Mouse (Mus musculus) bone marrow macrophage, adult 2 months (primary cell): ENCODE data around the gene Adgre5. TPM values are rescaled to one million over a fixed set of nuclear protein-coding genes. Genes with fewer than 3 reads are reported as not detected.

Experiments
- H3K27ac ChIP-seq: 2 replicates; pipeline ENCODE4 v1.5.1; 2012; ENCODE audit warnings: low read depth, low read length; ENCODE audit not compliant: insufficient read depth
- H3K4me1 ChIP-seq: 2 replicates; pipeline ENCODE4 v1.6.1; 2012; ENCODE audit warnings: low read length; ENCODE audit not compliant: control insufficient read depth, insufficient read depth
- H3K4me3 ChIP-seq: 2 replicates; pipeline ENCODE4 v1.5.1; 2012; ENCODE audit warnings: mild to moderate bottlenecking, low read length, moderate library complexity; ENCODE audit not compliant: insufficient read depth
- CTCF ChIP-seq: IDR thresholded peaks from 2 replicates; pipeline ENCODE4 v1.5.1; 2012; ENCODE audit warnings: low read depth, mild to moderate bottlenecking, low read length, moderate library complexity
- POLR2A ChIP-seq: IDR thresholded peaks from 2 replicates; pipeline ENCODE4 v1.6.1; 2012; ENCODE audit warnings: mild to moderate bottlenecking, low read depth, low read length, borderline replicate concordance
- polyA plus RNA-seq: library from polyadenylated mRNA; stranded (reverse); fragments of >200 nt; gene quantifications from 2 replicates; pipeline ENCODE4 v1.2.4, GENCODE M21; 2012; ENCODE audit not compliant: missing spikeins, insufficient read depth, insufficient read length

The Adgre5 gene
- polyA plus RNA-seq, 1 experiment: 62.9 TPM

DNA sequence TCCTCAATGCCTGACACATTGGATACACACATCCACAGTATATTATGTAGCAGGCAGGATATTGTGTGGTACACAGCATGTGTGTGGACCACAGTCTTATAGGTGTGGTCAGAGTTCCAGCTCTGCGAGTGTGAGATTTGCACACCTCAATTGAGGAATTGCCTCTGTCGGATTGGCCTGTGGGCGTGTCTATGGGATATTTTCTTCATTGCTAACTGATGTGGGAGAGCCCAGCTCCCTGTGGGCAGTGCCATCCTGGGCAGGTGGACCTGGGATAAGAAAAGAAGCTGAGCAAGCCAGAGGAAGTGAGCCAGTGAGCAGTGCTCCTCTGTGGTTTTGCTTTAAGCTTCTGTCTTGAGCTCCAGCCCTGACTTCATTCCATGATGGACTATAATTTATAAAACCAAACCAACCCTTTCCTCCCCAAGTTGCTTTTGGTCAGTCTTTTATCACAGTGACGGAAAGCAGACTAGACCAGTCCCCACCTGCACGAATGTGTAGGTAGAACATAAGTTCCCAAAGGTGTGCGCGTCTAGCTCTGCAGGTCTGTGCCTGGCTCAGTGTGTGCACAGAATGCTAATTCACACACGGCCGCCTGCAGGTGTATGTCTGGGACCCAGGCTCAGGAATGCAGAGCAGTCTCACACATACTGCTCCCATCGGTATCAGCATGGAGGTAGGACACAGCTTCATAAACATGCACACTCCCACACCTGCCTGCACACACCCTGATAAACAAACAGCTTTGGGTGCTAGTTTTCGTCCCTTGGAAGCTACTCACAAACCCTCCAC lies 46.6 kb downstream of the Adgre5 start:
- peaks cover 35% of the 10 kb centered on the region for H3K4me1 ChIP-seq
- no peak for TF ChIP-seq CTCF
- TF ChIP-seq POLR2A: no peak

DNA sequence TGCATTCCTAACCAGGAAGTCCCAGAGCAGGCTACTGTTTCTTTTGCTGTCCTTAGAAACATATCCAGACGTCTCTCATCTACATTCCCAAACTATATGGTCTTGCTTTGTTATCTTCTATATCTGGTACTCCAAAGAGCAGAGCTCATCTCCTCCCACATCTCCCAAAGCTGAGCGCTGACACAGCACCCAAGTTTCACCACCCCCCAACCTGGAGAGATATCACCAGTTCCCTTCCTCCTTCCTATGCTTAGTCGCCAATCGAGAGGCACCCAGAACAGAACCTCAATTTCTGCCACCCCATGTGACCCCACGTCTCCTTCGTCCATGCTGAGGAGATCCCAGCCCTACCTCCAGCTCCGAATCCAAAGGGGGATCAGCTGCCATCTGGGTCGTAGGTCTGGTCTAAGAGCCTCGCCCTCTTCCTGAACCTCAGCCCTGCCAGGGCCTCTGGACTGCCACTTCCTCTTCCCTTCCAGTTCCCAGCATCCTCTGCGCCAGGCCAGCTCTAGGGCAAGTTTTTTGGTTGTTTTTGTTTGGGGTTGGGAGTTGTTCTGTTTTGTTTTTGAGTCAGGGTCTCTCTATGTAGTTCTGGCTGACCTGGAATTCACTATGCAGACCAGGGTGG lies 47.4 kb downstream of the Adgre5 start:
- peak overlapping the region; percentile 68 for H3K4me3 ChIP-seq
- H3K4me1 ChIP-seq: peaks cover 32% of the 10 kb centered on the region
- 0 out of 2 replicates have a peak, but pooled peaks have one; percentile 24 for TF ChIP-seq POLR2A
- no peak; the same call in 1 of the 2 replicates for TF ChIP-seq CTCF
- H3K27ac ChIP-seq: peak overlapping the region; percentile 98

More for the DNA sequence above, 46.6 kb downstream of the Adgre5 start:
- Histone ChIP-seq H3K4me3 (peak overlapping the region; percentile 21), H3K27ac (peak overlapping the region; percentile 98)

DNA sequence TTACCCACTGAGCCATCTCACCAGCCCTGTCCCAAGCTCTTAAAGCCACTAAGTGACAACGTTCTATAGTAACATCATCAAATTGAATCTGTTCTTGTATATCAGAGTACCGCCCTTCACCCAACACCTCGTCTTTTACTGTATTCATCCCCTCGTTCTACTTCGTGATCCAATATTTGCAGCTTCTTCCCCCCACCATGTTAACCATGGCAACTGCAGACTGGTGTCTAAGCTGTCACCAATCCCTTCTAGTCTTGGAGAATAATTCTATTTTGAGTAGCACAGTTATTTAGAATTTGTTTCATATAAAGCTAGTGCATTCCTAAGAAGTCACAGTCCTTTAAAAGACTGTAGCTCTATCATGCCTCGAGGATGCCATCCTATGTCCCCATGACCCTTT lies 51.9 kb downstream of the Adgre5 start:
- H3K4me3 ChIP-seq: no peak overlapping the region
- H3K27ac ChIP-seq: no peak overlapping the region
- peaks cover 12% of the 10 kb centered on the region for H3K4me1 ChIP-seq
- TF ChIP-seq POLR2A (no peak), CTCF (no peak)

DNA sequence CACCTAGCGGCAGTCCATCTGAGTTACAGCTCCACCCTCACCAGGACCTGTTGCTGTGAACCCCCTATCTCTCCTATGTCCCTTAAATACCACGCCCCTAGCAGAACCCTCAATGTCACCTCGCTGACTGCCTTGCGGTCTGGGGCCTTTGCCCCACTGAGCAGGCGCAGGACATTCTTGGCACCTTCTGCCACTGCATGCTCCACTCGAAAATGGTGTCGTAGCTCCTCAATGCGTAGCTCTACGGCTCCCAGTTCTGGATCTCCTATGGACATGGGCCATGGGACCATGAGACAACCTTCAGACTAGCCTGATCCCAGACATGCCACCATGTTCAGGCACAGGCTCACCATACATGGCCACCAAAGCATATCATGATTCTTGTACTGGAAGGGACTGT lies 56.6 kb downstream of the Adgre5 start:
- no peak overlapping the region for H3K4me3 ChIP-seq
- no peaks in the 10 kb centered on the region; the same call in 1 of the 2 replicates for H3K4me1 ChIP-seq
- no peak overlapping the region for H3K27ac ChIP-seq
- TF ChIP-seq POLR2A: no peak
- TF ChIP-seq CTCF: no peak

DNA sequence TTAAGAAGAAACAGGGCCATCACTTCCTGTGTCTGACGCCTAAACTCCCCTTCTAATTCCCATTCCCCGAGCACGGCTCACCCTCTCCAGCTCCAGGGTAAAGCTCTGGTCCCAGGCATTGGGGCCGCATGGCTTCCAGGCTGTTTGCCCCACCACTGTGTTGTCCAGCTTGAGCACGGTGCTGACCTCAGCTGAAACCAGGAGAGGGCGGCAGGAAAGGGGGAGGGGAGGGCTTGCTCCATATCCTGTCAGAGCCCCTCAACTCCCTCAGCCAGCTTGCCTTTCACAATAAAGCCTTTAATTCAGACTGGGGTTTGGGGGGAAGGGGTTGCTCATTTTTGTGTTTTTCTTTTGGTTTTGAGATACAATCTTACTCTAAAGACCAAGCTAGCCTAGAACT lies 60.0 kb downstream of the Adgre5 start:
- TF ChIP-seq CTCF (no peak), POLR2A (no peak)
- H3K4me3 ChIP-seq: no peak overlapping the region
- H3K4me1 ChIP-seq: no peaks in the 10 kb centered on the region
- H3K27ac ChIP-seq: no peak overlapping the region

DNA sequence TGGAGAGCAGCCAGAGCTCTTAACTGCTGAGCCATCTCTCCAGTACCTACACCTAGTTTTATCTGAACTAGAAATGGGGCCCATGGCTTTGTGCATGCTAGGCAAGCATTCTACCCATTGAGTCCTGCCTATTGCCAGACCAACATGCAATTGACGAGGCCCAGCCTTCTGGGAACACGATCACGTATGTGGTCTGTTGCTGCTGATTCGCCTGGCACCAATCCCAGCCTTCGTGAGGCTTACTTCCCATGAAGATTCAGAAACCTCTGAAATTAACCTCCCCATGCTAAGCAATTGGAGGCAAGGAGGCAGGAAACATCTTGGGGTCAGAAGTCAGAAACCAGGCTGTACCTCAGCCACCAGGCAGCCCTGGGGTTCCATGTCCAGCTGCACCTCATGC lies 60.5 kb downstream of the Adgre5 start:
- TF ChIP-seq POLR2A (no peak), CTCF (no peak)
- no peak overlapping the region for H3K4me3 ChIP-seq
- H3K4me1 ChIP-seq: no peaks in the 10 kb centered on the region
- no peak overlapping the region for H3K27ac ChIP-seq

DNA sequence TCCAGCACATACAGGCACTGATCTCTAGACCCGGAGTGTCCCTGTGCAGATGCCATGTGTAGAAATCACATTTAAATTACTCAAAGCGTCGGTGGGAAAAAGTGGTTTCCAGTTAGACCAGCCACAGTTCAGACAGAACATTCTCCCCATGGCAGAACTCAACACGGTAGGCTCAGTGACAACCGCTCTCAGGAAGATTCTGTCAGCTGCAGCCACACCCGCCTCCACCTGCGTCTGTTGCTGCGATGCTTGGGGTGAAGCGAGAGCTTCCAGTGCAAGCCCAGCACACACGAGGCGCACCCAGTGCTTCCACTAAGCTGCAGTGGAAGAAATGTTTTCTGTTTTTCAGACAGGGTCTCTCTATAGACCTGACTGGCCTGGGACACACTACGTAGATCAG lies 61.3 kb downstream of the Adgre5 start:
- H3K4me3 ChIP-seq: no peak overlapping the region
- no peaks in the 10 kb centered on the region for H3K4me1 ChIP-seq
- no peak overlapping the region for H3K27ac ChIP-seq
- TF ChIP-seq POLR2A: no peak
- TF ChIP-seq CTCF: no peak

DNA sequence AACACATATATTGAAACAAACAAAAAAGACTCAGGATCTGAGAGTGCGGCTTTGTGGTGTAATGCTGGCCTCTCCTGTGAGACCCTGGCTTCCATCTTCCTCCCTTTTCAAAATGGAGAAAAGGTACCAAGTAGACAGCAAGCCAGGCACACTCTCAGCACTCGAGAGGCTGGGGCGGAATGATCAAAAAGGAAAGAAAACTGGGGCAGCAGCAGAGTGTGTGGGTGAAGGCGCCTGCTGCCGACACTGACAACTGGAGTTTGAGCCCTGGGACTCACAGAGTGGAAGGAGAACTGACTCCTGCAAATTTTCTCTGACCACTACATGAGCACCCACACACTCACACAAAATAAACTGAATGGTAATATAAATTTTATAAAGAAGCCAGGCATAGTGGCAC lies 66.6 kb downstream of the Adgre5 start:
- Histone ChIP-seq H3K4me3 (no peak overlapping the region), H3K27ac (no peak overlapping the region), H3K4me1 (no peaks in the 10 kb centered on the region)
- TF ChIP-seq POLR2A (no peak), CTCF (no peak)

Other genes with a start within 250 kb of the Adgre5 start
- gene Olfr370, start 205.5 kb downstream of the Adgre5 start, polyA plus RNA-seq: not detected in 2 replicates
- gene Ndufb7, start 174.7 kb downstream of the Adgre5 start, polyA plus RNA-seq: 130 and 134 TPM in 2 replicates
- gene Tecr, start 133.4 kb downstream of the Adgre5 start, polyA plus RNA-seq: 189 and 215 TPM in 2 replicates
- 19.4 and 19.9 TPM in 2 replicates for gene Dnajb1, start 133.1 kb downstream of the Adgre5 start, polyA plus RNA-seq
- 25.6 and 32.2 TPM in 2 replicates for gene Gipc1, start 88.6 kb downstream of the Adgre5 start, polyA plus RNA-seq
- 0.16 and 0.53 TPM in 2 replicates for gene Ptger1, start 74.6 kb downstream of the Adgre5 start, polyA plus RNA-seq
- 148 and 174 TPM in 2 replicates for gene Pkn1, start 42.1 kb downstream of the Adgre5 start, polyA plus RNA-seq
- 27.9 and 28.4 TPM in 2 replicates for gene Ddx39, start 26.1 kb downstream of the Adgre5 start, polyA plus RNA-seq
- 0.31 and 2.0 TPM in 2 replicates for gene Adgrl1, start 158.8 kb upstream of the Adgre5 start, polyA plus RNA-seq
- 0.98 and 1.3 TPM in 2 replicates for gene Gm10644, start 213.9 kb upstream of the Adgre5 start, polyA plus RNA-seq
- 41.3 and 42.9 TPM in 2 replicates for gene Asf1b, start 214.2 kb upstream of the Adgre5 start, polyA plus RNA-seq
- 73.1 and 81.8 TPM in 2 replicates for gene Prkaca, start 231.7 kb upstream of the Adgre5 start, polyA plus RNA-seq